Comparison of ENCODE assay signal across 28 mouse cellular contexts in genomic region chr1:176973356-176974088, GRCm38 (mm10).
DNase-seq lines count a peak whose midpoint lies in the region; ATAC-seq and TF ChIP-seq lines count a peak whose summit lies in the region.
"Had no signal": no experiment of that assay in that cellular context is flagged by ENCODE, and none has a peak within 500 bp of the region (broad histone marks: within the 10 kb centered on the region; RNA-seq: fewer than 3 reads in every experiment).

No protein-coding gene starts in this region.

- H3K36me3 ChIP-seq in kidney, adult 2 months (ENCODE audit: control insufficient read depth, insufficient read depth, low read length): no peaks in the 10 kb centered on the region
- no peaks in the 10 kb centered on the region for H3K36me3 ChIP-seq in forebrain, postnatal 0 days (ENCODE audit: insufficient read depth)
- no peaks in the 10 kb centered on the region for H3K36me3 ChIP-seq in kidney, embryonic 16.5 days (ENCODE audit: insufficient read depth, low read length)
- H3K36me3 ChIP-seq: embryonic facial prominence, embryonic 13.5 days; heart, embryonic 12.5 days; limb, embryonic 12.5 days; midbrain, embryonic 10.5 days; midbrain, embryonic 15.5 days; neural tube, embryonic 15.5 days had no signal

- no peak overlapping the region for H3K4me3 ChIP-seq in kidney, adult 2 months (ENCODE audit: insufficient read depth, low read depth, low read length)
- H3K4me3 ChIP-seq in forebrain, postnatal 0 days (ENCODE audit: low read depth, low read length): no peak overlapping the region
- H3K4me3 ChIP-seq in kidney, embryonic 16.5 days (ENCODE audit: low read length): no peak overlapping the region
- H3K4me3 ChIP-seq: embryonic facial prominence, embryonic 13.5 days; heart, embryonic 12.5 days; limb, embryonic 12.5 days; midbrain, embryonic 10.5 days; midbrain, embryonic 15.5 days; neural tube, embryonic 15.5 days had no signal

- no peak overlapping the region for H3K4me2 ChIP-seq in forebrain, postnatal 0 days (ENCODE audit: low read depth)
- H3K4me2 ChIP-seq in kidney, embryonic 16.5 days (replicated peaks; ENCODE audit: low read depth, low read length): no peak overlapping the region
- H3K4me2 ChIP-seq: embryonic facial prominence, embryonic 13.5 days; heart, embryonic 12.5 days; hindbrain, embryonic 14.5 days; limb, embryonic 12.5 days; midbrain, embryonic 15.5 days; neural tube, embryonic 15.5 days had no signal

- TF ChIP-seq CTCF in kidney, adult 2 months (conservative IDR thresholded peaks at IDR 0.05; ENCODE audit: insufficient read depth, insufficient read length, low read depth, low read length): 0 out of 2 replicates have a peak, but pooled peaks have one; percentile 4
- TF ChIP-seq CTCF in forebrain, postnatal 0 days (IDR thresholded peaks at IDR 0.05; ENCODE audit: low read depth): no peak

- H3K9me3 ChIP-seq in forebrain, postnatal 0 days (ENCODE audit: low read length): no peaks in the 10 kb centered on the region
- no peaks in the 10 kb centered on the region for H3K9me3 ChIP-seq in kidney, embryonic 16.5 days (ENCODE audit: low read length)
- H3K9me3 ChIP-seq: embryonic facial prominence, embryonic 13.5 days; heart, embryonic 12.5 days; limb, embryonic 12.5 days; midbrain, embryonic 10.5 days; midbrain, embryonic 15.5 days; neural tube, embryonic 15.5 days had no signal

- WGBS in kidney, adult 2 months: 87% methylated on average over 6 of the region's 6 CpGs
- WGBS in forebrain, postnatal 0 days: 89% methylated on average over 6 of the region's 6 CpGs
- 80% methylated on average over 6 of the region's 6 CpGs for WGBS in kidney, embryonic 16.5 days

- DNase-seq in kidney, adult 2 months: no peak
- DNase-seq in kidney, adult 9 months: no peak
- DNase-seq in thymus, postnatal 14 days: peak; percentile 47
- DNase-seq in thymus, postnatal 4 days: no peak
- no peak for DNase-seq in adrenal gland, adult 18-20 months (ENCODE audit: low spot score in 2 of 2)
- DNase-seq in forebrain, postnatal 0 days: no peak
- DNase-seq: adrenal gland, postnatal 10 days; cerebellum, adult 9-10 months; cerebellum, postnatal 36 days; gastrocnemius, postnatal 14 days; heart, adult 18-20 months; heart, postnatal 4 days; kidney, adult 18-20 months; kidney, postnatal 10 days; layer of hippocampus, adult 9-11 months; liver, postnatal 0 days; lung, postnatal 4 days; retina, postnatal 1 day; right cerebral cortex, postnatal 14 days had no signal

- H3K4me1 ChIP-seq in kidney, adult 2 months (ENCODE audit: control insufficient read depth, insufficient read depth, low read length): no peaks in the 10 kb centered on the region
- H3K4me1 ChIP-seq in forebrain, postnatal 0 days (ENCODE audit: insufficient read depth): no peaks in the 10 kb centered on the region
- no peaks in the 10 kb centered on the region for H3K4me1 ChIP-seq in kidney, embryonic 16.5 days (ENCODE audit: insufficient read depth, low read length)
- H3K4me1 ChIP-seq: heart, embryonic 12.5 days; limb, embryonic 12.5 days had no signal

- H3K9ac ChIP-seq in forebrain, postnatal 0 days: no peak overlapping the region
- no peak overlapping the region for H3K9ac ChIP-seq in kidney, embryonic 16.5 days (replicated peaks; ENCODE audit: low read length)
- H3K9ac ChIP-seq: embryonic facial prominence, embryonic 13.5 days; heart, embryonic 12.5 days; hindbrain, embryonic 14.5 days; limb, embryonic 12.5 days; liver, postnatal 0 days; midbrain, embryonic 15.5 days; neural tube, embryonic 15.5 days had no signal

- no peak for TF ChIP-seq POLR2A in kidney, adult 2 months (IDR thresholded peaks at IDR 0.05; ENCODE audit: low read depth, low read length)

- no peaks in the 10 kb centered on the region for H3K27me3 ChIP-seq in kidney, adult 2 months (replicated peaks; ENCODE audit: control insufficient read depth, insufficient read depth, low read length)
- H3K27me3 ChIP-seq in forebrain, postnatal 0 days (ENCODE audit: insufficient read depth, low read length): no peaks in the 10 kb centered on the region
- no peaks in the 10 kb centered on the region for H3K27me3 ChIP-seq in kidney, embryonic 16.5 days (ENCODE audit: insufficient read depth, low read length)
- H3K27me3 ChIP-seq: embryonic facial prominence, embryonic 13.5 days; heart, embryonic 12.5 days; limb, embryonic 12.5 days; midbrain, embryonic 15.5 days had no signal

- ATAC-seq in inflammation-experienced regulatory T-cells, adult 6 months: peak; percentile 75
- no peak for ATAC-seq in forebrain, postnatal 0 days
- ATAC-seq in kidney, embryonic 16.5 days (ENCODE audit: low FRiP score, low TSS enrichment): no peak
- ATAC-seq: liver, postnatal 0 days; midbrain, embryonic 15.5 days had no signal

- H3K27ac ChIP-seq in kidney, adult 2 months (ENCODE audit: insufficient read depth, low read depth, low read length): no peak overlapping the region
- H3K27ac ChIP-seq in forebrain, postnatal 0 days (ENCODE audit: low read depth, low read length): no peak overlapping the region
- no peak overlapping the region for H3K27ac ChIP-seq in kidney, embryonic 16.5 days (ENCODE audit: low read length)
- H3K27ac ChIP-seq: embryonic facial prominence, embryonic 13.5 days; hindbrain, embryonic 14.5 days; limb, embryonic 12.5 days; midbrain, embryonic 10.5 days; midbrain, embryonic 15.5 days; neural tube, embryonic 15.5 days had no signal
